Mouse (Mus musculus): Measurements from ENCODE around the gene Sdk1.
"Not testable (repeated sequence)": the region's sequence is repeated elsewhere in the genome, so short reads cannot be mapped to it uniquely, and the experiment has no call there.

Gene Sdk1

GRCm38 (mm10) chr5:141570442-141570841 is 329.2 kb downstream of the Sdk1 start:
- POLR2A ChIA-PET: interaction anchor here in 1 of 4 experiments (0.9 kb wide), 1 partner anchor 18 kb away, joined by 4 read pairs; no protein-coding TSS in a partner anchor
- CTCF ChIA-PET: interaction anchor here in 1 of 4 experiments (0.6 kb wide), 1 partner anchor 54 kb away, joined by 4 read pairs; no protein-coding TSS in a partner anchor

DNA sequence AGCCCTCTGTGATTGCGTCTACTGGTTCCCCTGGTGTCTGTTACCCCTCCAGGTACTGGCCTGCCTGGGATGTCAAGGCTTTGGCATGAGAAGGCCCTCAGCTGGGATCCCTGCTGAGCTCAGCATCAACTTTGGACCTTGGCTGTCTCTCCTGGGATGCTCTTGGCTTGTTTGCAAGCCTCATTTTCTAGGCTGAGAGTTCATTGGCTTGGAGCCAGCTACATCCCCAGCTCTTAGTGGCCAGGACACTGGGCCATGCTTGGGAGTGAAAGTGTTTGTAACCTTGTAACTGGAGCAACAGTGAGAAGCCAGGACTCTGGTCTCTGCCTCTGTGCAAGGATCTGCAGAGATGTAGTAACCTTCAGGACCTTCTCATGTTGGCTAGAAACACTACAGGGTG is 333.0 kb downstream of the Sdk1 start:
- POLR2A ChIA-PET: no interaction called here

DNA sequence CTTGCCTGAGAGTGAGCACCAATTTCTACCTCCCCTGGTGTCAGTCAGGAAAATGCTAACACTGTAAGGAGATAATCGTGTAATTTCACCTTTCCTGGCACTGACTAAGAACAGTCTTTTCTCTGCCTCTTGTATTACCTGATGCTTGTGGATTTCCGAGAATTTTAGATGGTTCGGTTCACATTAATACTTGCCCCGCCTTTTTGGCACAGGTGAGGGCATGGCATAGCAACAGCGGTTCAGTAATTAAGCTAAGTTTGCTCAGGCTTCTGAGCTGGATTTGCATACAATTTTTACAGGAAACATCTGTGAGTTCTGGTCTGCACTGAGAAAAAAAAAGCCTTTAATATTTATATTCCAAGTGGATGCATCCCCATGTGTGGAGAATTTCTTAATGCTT is 350.0 kb downstream of the Sdk1 start:
- CTCF ChIA-PET: no interaction called here

More for the DNA sequence above, 333.0 kb downstream of the Sdk1 start:
- CTCF ChIA-PET: no interaction called here

GRCm38 (mm10) chr5:141612721-141613120 is 371.4 kb downstream of the Sdk1 start:
- POLR2A ChIA-PET: no interaction called here
- CTCF ChIA-PET: no interaction called here

More for the DNA sequence above, 350.0 kb downstream of the Sdk1 start:
- POLR2A ChIA-PET: no interaction called here

- POLR2A ChIA-PET: no interaction called here
These were observed 374.5 kb downstream of the Sdk1 start for GRCm38 (mm10) chr5:141615763-141616162.

DNA sequence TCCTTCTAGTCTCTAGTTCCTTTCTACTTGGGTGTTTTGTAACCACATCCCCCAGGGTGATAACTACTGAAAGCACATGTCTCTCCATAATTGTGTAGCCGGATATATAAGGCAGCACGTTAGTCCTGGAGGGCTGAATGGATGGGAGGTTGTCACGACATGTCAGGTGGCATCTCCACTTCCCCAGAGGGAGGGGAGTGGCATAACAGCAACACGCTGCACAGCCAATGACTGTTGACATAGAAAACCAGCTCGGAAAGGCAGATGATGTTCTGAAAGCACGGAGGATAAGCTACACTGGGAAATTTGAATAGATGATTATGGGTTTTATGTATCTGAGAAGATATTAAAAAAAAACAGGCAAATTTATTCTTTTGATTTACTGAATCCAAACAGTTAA is 376.4 kb downstream of the Sdk1 start:
- ChIA-PET POLR2A (no interaction called here), CTCF (no interaction called here)

More at GRCm38 (mm10) chr5:141615763-141616162, 374.5 kb downstream of the Sdk1 start:
- CTCF ChIA-PET: no interaction called here

DNA sequence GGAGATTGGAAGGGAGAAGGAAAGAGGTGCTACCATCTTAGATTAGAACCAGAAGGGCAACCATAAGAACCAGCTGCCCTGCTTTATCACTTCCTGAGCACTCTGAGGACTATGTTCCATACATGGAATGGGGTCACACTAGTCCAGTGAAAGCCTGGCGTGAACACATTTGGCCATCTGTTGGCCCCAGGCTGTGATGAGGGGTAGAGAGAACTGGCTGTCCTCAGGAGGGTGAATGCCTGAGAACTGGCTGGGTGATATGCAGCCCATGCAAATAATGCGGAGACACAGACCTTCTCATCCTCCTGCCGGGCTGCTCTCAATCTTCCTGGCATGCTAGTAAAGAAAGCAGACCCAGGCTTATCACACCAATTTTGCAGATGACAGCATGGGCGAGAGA is 384.1 kb downstream of the Sdk1 start:
- CTCF ChIA-PET: no interaction called here
- POLR2A ChIA-PET: no interaction called here

GRCm38 (mm10) chr5:141631641-141632040 is 390.4 kb downstream of the Sdk1 start:
- POLR2A ChIA-PET: no interaction called here
- CTCF ChIA-PET: no interaction called here

- ChIA-PET POLR2A (no interaction called here), CTCF (interaction anchor here in 1 of 4 experiments (0.7 kb wide), 1 partner anchor 129 kb away, joined by 7 read pairs; no protein-coding TSS in a partner anchor)
These were observed 392.0 kb downstream of the Sdk1 start for GRCm38 (mm10) chr5:141633271-141633670.

DNA sequence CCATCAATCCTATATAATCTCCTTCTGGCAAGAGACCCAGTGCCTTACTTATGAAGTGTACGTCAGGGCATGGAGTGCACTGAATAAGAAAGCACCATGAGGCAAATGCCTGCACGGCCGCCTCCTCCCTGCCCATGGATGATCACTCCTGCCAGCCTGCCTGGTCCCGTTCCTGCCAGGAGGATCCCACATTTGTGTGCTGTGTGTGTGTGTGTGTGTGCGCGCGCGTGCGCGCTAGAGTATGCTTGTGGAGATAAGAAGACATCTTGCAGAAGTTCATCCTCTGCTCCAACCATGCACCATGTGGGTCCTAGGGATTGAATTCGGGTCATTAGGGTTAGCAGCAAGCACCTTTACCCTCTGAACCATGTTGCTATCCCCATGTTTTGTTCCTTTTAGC is 395.1 kb downstream of the Sdk1 start:
- ChIA-PET CTCF (no interaction called here), POLR2A (no interaction called here)

DNA sequence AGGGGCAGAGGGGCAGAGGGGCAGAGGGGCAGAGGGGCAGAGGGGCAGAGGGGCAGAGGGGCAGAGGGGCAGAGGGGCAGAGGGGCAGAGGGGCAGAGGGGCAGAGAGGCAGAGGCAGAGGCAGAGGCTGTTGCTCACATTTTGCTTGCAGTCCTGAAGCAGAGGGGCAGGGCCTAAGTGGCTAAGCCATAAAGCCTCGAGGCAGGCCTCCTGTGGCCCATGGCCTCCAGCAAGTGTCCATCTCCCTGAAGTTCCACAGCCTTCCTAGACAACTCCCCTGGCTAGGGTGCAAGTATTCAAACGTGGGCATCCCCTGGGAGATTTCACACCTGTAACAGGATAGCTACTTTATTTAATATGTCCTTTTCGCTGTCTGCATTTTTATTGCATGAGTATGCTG is 395.8 kb downstream of the Sdk1 start:
- CTCF ChIA-PET, POLR2A ChIA-PET: not testable (repeated sequence)

DNA sequence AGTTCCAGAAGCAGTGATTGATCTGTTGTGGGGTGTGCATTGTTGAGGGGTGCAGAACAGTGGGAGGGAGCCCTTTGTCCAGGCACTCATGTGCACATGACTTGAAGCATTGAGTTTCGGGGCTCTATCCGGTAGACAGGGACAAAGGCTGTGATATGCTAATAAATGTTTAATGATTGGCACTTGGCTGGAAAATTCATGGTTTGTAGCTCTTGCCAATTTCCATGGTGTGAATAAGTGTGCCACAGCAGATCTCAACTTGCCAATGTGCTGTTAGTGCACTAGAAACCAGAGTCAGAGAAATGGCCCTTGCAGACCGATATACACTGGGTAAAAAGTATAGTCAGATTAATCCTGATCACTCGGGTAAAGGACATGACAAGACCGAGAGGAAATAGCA is 404.4 kb downstream of the Sdk1 start:
- CTCF ChIA-PET: no interaction called here
- POLR2A ChIA-PET: no interaction called here

DNA sequence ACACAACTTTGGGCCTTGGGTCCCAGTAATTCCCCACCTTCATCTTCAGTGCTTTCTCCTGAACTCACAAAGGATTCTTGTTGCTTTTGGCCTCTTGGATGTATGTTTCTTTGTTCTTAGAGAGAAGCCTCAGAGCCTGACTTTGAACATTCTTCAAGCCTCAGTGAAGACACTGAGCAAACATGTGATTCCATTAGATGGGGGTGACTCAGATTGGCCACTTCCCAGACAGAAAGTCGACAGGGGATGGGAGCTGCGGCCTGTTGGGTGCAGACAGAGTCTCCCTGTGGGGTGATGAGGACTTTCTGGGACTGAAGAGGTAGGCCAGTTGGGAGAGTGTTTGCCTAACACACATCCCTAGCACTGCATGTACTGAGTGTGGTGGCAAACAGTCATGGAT is 405.3 kb downstream of the Sdk1 start:
- ChIA-PET POLR2A (no interaction called here), CTCF (no interaction called here)

DNA sequence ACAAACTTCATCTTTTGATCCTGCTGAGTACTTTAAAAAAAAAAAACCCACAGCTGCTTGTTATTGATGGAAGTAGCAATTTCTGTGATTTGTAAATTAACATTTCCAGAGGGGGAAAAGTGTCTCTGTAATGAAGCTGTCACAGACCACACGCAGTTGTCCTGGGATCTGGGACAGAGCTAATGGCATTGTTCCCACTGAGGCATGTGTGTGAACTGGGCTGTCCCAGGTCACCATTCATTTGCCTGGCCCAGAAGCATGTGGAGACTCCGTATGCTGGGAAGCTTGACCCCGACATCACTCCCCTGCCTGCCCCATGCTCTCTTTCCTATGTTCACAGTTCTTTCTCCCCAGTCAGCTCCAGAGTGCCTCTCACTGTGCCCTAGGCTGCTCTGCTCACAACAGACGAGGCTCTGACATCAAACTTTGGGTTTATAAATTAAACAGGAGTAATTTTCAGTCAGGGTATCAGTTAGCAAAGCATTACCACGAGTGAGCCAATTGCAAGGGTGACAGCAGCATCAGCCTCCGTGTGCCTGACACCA is 408.6 kb downstream of the Sdk1 start:
- ChIA-PET POLR2A (no interaction called here), CTCF (interaction anchor here in 2 of 4 experiments (0.6 to 0.7 kb wide), 2 partner anchors 438 to 1656 kb away, joined by 3 to 5 read pairs; no protein-coding TSS in a partner anchor)

GRCm38 (mm10) chr5:141651690-141652377 is 410.5 kb downstream of the Sdk1 start:
- POLR2A ChIA-PET: no interaction called here
- CTCF ChIA-PET: interaction anchor here in 1 of 4 experiments (0.6 kb wide), 1 partner anchor 583 kb away, joined by 4 read pairs; no protein-coding TSS in a partner anchor

- CTCF ChIA-PET: no interaction called here
- POLR2A ChIA-PET: no interaction called here
These were observed 435.1 kb downstream of the Sdk1 start for GRCm38 (mm10) chr5:141676371-141676770.

DNA sequence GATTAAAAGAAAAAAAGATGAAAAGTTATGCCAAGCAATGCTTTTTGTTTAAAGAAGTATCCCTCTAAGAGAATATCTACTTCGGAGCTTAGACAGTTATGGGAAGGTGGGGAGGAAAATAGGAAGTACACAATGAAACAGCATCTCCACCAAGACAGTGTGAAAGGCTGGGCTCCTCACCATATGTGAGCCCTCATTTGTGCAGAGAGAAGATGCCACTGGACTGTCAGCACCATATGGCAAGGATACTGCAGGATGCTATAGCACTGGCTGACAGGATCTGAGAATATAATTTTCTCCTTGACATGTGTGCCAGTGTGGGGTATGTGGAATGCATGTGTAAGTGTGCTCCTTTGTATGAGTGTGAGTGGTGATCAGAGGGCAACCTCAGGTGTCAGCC is 435.7 kb downstream of the Sdk1 start:
- CTCF ChIA-PET: no interaction called here
- POLR2A ChIA-PET: no interaction called here

GRCm38 (mm10) chr5:141677841-141678240 is 436.6 kb downstream of the Sdk1 start:
- POLR2A ChIA-PET: no interaction called here
- CTCF ChIA-PET: no interaction called here

DNA sequence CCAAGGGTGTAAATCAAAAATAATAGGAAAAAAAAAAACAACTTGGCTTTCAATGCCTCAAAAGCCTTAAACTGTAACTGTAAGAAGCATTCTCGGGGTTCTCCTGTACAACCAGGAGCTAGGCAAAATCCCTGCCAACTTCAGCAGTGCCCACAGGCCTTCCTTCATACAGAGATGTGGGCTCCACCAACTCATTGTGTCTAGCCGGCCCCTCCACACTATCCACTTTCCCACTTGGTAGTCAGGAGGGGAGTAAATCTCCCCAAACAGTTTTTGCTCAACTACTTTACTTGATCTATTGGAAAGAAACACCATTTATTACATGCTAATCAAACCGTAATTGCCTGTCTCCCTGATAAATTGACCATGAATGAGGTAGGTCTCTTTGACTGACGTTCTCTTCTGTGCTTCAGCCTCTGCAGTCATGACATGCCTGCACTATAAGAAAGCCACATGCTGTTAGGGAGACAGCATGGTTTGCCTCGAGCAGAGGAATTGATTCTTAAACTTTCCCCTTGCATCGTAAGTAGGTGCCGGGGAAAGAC is 445.7 kb downstream of the Sdk1 start:
- POLR2A ChIA-PET: no interaction called here
- CTCF ChIA-PET: no interaction called here

DNA sequence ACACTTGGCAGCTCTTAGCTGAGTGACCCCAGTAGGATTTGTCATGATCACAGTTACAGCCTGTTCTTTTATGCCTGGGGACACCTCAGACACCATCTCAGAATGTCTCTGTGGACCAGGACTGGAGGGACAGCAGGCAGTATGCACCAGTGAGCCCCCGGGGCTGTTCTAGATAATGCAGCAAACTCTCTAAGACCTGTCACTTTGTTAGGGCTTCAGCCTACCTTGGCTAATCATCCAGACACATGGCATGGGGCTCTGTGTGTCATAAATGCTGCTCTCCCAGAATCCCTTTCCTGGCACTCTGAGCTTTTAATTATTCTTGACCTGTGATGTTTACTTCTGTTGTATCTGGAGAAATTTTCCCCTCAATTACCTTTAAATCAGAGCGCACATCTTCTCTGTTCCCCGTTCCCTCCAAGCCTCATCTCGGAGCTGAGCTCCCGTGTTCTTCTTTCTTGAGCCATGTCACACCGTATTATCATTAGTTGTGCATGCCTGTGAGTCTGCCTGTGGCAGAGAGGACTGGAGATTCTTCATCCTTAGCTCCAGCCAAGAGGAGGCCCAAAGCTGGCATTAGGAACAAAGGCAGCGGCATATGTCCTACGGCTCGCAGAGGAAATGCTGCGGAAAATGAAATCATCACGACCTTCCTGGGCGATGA is 448.3 kb downstream of the Sdk1 start:
- ChIA-PET POLR2A (no interaction called here), CTCF (interaction anchor here in 1 of 4 experiments (0.6 kb wide), 1 partner anchor 49 kb away, joined by 3 read pairs; no protein-coding TSS in a partner anchor)

- CTCF ChIA-PET: no interaction called here
- POLR2A ChIA-PET: no interaction called here
These were observed 450.2 kb downstream of the Sdk1 start for GRCm38 (mm10) chr5:141691482-141691975.

Data from embryonic stem cell, embryonic (primary cell).